Mouse (Mus musculus): ENCODE data around the gene Robo1.

Robo1 gene

DNA sequence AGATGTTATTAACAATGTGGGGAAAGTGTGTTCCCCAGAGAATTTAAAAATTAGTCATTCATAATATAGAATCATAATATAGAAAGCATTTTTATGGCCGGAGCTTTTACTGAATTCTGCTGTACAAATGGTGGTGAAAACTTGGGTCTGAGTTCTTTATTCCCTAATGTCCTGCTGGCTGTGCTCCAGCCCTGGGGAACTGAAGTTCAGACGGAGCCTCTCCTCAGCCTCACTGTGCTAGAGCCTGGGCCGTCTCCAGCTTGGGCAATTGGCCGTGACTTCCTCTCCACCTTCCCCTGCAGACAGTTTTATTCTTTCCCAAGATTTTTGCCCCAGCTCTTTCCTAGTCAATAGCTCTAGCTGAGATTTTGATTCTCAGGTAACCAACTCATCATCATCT lies 429.0 kb downstream of the Robo1 start:
- DNase-seq (ENCODE audit: low spot score in 2 of 2), result no peak

DNA sequence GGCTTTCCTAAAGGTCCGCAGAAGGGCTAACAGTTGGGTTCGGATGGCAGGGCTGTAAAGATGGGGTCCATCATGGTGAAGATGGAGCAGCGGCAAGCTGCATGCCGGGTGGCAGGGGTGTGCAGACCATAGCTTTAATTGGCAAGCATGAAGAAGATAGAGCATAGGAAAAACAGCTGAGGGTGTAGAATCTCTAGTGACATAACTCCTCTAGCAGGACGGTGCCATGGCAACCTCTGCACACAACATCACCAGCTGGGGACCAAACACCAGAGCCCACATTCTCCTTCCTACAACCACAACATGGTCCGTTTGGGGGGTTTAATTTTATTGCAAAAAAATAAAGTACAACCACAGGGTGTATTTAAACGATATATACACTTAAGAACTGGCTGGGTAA lies 432.1 kb downstream of the Robo1 start:
- DNase-seq (ENCODE audit: low spot score in 2 of 2), result no peak

DNA sequence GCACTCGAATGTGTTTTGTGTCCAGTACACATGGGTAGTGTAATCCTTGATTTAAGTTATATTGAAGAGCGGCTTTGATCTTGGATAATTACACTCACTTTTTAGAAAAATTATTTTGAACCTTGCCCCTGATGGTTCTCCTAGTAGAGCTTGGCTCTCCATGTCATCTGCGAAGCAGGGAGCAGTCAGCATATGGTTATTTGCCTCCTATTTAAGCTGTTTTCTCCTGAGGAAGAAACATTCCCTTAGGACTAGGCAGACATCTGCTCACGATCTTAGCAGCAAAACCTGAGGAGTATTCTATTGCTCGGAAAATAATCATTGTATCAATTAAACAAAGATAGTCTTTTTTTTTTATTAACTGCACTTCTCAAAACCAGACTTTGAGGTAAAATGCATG lies 439.6 kb downstream of the Robo1 start:
- DNase-seq (ENCODE audit: low spot score in 2 of 2), result no peak

DNA sequence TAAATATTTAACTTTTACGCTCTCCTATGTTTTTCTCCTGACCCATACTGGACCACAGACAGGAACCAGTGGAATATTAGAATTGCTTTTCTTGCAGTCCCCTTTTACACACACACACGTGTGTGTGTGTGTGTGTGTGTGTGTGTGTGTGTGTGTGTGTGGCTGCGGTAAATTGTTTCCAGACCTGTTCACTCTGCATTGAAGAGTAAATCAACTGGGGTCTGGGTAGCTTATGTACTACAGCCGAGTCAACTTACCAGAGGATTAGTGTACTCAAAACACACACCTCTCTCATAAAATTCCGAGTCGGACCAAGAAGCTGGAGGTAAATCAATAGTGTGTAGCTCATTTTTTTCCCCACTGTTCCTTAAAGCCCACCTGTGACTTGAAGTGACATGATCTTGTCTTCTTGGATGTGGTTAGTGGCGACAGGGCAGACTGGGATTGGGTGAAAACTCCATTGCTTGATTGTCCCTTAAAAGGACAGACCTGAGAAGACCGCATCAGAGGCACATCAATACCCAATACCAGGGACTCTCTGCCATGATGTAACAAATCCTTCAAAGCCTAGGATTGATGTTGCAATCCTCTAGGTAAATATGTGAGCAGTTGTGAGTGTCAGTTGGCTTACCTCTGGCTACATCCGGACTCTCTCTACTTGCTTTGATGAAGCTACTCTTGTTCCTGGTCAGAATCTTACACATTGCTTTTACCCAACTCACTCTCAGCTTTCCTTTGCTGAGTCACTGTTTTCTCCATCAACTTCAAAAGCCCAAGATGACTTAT lies 457.2 kb downstream of the Robo1 start:
- DNase-seq (ENCODE audit: low spot score in 2 of 2), result no peak

DNA sequence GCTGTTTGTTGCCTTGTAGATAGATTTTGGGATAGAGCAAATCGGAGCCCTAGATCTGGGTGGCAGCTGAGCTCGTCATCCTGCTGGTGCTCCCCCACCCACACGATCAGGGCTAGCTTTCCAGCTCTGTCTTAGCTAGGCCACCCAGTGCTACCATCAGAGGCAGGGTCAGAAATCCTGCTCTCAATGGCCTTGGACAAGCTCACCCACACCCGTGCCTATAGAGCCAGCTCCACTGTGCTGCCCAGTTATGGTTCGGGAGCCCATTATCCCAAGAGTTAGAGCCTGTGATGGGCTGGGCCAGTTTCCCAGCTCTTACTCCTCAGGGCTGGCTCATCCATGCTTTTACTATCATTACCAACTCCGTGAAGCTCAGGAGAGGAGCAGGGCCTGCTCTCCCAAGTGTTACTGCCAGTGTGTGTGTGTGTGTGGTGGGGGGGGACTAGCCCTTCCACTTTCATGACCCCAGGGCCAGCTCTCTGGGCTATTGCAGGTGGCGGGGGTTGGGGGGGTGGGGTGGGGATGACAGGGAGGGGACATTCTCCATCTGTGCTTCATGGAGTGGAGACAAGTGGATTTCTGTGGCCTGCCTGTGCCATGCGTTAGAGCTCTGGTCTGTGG lies 461.2 kb downstream of the Robo1 start:
- DNase-seq (ENCODE audit: low spot score in 2 of 2), result no peak

DNA sequence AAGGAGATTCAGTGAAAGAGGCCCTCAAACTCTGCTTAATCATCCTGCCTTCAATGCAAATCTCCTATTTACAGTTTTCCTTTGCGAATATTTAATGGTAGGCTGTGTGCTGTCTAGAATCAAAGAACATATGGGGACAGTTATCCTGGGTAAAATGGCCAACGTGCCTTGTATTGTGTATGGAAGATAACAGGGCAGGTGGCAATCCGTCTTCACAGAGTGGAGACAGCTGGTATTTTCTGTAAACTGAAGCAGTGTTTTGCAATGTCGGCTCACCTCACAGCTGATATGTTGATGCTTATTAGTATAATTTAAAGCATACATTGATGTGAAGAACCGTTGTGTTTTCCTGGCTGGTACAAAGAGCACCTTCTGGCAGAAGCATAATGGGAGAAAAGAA lies 464.2 kb downstream of the Robo1 start:
- DNase-seq (ENCODE audit: low spot score in 2 of 2), result no peak

DNA sequence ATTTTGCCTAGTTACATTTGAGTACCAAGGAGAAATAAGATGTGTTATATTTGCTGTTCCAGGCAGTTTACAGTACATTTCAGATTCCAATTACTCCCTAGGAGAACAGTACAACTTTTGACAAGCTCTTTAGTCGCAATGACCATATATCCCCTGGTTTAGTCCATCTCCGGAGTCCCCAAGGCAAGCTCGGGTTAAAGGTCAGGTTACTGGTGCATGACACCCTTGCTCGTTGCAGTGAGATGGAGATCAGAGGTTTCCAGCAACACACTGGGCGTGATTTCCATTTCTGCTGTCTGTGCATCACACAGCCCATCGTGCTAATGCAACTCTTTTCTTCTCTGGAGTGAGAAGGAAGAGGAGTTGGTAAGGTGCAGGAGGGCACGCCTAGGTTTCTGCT lies 464.9 kb downstream of the Robo1 start:
- no peak for DNase-seq (ENCODE audit: low spot score in 2 of 2)

DNA sequence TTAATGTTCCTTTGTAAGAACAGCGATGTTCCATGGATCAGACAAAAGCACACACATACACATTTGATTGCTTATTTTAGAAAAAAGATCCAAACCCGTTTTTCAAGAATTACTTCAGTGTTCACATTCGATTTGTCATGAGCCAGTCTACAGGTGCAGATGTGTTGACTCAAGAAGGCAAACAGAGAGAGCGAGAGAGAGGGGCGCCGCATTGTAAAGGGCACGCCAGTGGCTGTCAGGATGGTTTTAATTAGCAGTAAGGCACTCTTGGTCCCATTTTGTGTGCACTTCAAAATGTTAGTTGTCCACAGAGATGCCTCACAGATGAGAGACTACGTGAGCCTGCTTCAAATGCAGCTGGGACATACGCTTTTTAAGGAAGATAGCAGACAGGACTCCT lies 470.4 kb downstream of the Robo1 start:
- no peak for DNase-seq (ENCODE audit: low spot score in 2 of 2)

DNA sequence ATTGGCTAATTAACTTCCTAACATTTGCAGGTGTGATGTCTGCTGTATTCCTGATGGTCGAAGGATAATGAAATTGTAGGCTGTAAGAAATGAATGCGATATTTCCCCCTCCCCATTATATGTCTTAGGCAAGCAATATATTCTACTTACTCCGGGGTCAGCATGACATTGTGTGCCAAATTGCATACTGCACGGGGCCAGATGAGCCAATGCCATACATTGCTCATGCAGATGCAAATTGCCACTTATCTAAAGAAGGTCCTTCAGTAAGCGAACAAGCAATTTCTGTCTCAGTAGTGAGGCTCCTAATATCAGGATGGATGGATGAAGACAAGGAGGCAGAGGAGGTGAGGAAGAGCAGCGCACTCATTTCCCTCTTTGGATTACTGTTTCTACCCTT lies 474.1 kb downstream of the Robo1 start:
- no peak for DNase-seq (ENCODE audit: low spot score in 2 of 2)

DNA sequence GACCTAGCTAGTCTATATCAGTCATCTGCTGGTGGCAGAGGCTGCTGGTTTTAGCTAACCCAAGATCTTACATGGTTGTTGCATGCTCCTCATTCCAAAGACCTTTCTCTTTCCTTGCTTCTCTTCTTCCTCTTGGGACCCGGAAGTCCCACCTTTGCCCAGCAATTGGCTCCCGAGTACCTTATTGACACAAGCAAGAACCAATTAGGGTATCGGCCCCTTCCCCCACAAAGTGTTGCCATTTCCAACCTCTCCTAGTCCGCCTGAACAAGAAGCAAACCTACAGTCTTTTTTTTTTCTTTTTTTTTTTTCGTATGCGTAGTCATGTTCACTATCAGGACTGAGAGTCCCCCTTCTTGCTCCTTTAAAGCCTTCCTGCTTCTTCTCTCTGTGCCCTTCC lies 478.0 kb downstream of the Robo1 start:
- no peak for DNase-seq (ENCODE audit: low spot score in 2 of 2)

DNA sequence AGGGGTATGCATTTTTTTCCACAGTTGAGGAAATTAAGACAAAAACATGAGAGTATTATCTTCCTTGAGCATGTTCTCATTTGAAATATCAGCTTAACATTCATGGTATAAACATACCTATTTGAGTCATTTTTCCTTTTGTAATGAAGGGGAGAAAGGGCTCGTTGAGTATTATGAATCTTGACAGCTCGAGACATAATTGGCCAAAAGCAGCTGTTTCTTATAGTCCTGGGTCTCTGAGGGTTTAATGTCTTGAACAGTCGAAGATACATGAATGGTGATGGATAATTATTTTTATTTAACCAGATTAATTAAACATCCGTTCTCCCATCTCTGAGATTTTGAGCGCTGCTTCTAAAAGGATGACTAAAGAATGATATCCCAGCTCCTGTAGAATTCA lies 478.5 kb downstream of the Robo1 start:
- DNase-seq (ENCODE audit: low spot score in 2 of 2), result no peak

DNA sequence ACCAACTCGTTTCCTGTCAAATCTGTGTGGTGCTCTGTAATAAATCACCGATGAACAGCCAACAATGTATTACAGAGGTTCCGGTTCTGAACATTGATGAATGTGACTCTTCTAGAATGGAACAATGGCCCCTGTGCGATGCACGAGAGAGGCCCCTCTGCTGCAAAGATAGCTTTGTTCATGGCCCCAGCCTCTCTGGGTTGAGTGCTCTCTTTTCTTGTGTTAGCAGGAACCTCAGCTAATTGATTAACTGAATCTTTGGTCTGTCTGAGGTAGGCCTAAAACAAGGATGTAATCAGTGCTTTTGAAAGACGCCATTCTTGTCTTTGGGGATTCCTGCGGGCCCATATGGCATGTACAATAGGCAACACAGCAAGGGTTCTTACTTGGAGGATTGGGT lies 479.9 kb downstream of the Robo1 start:
- no peak for DNase-seq (ENCODE audit: low spot score in 2 of 2)

DNA sequence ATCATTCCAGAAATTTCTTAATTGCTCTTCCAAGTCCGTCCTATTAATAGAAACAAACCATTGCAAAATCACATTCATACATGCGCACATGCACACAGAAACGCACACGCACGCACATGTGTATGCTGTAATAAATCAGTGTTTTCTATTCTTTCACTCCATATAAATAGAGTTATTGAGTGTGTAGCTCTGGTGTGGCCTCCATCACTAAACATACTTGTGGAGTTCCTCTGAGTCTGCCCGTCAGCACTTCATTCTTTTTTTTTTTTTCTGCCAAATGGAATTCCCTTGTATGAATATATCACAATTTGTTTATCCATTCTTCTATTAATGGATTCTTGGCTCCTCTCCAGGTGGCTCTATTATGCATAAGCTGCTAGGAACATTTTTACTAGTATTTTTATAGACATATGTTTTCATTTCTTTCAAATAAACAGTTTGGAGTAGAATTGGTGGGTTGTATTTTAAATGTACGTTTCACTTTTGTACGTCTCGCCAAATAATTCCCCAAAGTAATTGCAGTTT lies 483.1 kb downstream of the Robo1 start:
- no peak for DNase-seq (ENCODE audit: low spot score in 2 of 2)

DNA sequence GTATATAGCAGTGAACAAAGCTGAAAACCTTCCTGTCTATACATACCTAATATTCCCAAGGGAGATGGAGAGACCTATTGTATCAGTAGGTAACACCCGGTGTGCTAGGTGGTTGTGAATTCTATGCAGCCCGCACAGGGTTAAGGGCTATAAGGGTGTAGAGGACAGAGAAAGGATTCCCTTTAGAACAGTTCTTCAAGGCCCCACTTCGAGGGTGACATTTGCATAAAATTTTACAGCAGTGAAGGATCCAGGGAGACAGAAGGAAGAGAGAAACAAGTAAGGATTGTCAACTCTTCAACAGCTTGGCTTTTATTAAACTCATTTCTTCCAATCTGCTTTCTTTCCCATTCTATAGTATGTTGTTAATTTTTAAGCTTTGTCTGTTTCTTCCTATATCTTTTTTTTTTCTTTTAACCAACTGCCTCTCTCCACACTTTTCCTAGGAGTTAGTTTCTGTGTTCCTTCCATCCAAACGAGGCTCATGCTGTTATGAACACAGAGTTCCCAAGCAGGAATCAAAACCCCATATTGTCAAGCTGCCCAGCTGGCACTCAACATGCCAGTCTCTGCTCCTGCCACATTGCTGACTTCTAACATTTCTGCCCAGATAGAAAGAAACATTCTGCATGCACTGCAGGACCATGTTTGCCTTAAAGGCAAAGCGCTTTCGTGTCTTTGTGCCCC lies 486.7 kb downstream of the Robo1 start:
- DNase-seq (ENCODE audit: low spot score in 2 of 2), result no peak

DNA sequence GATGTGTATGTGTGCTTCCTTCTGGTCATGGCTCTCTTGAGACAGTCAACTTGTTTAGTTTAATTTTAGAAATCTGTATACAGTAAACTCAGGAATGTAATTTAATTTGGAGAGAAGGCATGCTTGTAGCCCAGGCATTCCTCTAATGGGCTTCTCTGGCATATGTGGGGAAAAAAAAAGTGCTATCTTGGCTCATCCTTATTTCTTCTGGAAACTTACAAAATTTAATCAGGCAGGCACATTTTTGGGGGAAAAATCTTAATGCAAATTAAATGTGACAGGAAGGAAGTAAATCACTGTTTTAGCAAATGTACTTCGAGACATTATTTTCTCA lies 487.2 kb downstream of the Robo1 start:
- no peak for DNase-seq (ENCODE audit: low spot score in 2 of 2)

DNA sequence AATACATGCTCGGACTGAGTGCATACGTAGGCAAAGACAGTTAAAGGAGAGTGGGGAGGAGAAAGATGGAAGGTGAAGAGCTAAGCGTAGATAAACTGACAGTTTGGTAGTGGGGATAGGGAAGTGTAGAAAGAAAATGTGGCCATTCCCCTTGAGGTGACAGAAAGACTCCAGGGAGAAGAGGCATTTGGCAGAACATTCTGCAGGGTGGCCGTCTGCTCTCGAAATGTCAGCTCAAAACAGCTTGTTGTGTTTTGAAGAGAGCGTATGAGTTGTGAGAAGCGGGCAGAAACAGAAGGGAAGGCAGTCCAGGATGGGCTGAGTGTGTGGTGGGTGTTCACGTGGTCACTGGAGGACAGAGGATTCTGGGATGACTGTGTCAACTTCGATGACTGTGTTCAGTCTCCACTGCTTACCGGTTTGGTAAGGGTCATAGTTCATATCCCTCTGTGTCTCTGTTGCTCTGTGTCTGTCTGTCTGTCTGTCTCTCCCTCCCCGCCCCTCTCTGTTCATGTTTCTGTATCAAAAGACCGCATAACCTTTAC lies 490.4 kb downstream of the Robo1 start:
- DNase-seq (ENCODE audit: low spot score in 2 of 2), result no peak

DNA sequence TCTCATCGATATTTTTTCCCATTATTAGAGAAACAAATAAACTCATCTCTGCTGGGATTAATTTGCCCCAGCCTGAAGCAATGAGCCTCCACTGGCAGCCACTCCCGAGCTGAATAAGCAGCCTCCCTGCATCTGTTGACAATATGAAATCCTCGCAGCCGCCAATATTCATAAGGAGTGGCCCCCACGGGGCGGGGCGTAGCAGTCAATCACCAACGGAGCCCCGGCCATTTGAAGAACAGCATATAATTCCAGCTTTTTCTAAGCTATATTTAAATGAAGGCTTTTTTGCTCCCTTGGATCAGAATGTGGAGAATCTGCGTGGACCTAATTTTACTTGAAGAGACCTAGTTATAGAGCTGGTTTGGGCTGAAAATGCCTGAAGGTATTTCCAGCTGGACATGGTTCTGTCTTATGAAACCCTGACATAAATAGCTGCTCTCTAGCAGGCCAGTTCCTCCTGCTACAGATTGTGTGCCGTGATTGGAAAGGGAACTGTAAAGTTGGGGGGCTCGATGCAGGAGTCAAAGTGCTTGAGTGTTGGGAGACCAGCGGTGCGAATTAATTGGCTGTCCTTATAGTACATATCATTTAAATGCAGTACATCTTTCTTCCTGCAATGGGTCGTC lies 492.1 kb downstream of the Robo1 start:
- no peak for DNase-seq (ENCODE audit: low spot score in 2 of 2)

DNA sequence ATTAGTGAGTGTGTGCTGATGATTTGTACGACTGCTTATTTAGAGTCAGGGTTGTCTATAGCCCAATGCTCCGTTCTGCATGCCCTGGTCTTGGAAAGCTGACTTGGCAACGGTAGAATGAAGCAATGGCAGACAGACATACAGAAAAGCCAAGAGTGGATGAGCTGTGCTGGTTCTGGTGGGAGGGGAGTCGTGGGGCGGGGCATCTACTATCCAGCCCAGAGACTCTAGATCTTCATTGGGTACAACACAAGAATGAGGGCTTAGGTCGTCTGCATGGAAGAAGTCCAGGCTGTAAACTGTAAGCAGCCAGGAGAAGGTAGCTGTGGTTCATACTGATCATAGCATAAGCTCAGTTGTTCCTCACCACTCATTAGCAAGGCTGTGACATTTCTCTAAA lies 492.7 kb downstream of the Robo1 start:
- DNase-seq (ENCODE audit: low spot score in 2 of 2), result no peak

DNA sequence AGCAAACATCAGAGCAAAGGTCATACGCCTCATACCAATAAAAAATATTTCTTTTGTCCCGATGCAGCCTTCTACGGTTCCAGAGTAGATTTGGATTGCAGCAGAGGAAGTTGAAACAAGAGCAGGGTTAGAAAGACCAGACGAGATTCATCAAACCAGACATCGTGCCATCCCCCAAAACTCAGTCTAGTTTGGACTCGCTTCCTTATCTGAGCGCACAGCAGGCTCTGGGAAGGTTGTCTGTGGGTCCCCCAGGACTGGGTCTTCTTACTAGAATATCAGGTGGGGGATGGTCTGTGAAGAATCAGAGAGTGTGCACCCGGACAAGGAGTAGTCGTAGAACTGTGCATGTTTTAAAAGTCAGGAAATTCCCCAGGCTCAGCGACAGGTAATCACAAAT lies 500.2 kb downstream of the Robo1 start:
- no peak for DNase-seq (ENCODE audit: low spot score in 2 of 2)

DNA sequence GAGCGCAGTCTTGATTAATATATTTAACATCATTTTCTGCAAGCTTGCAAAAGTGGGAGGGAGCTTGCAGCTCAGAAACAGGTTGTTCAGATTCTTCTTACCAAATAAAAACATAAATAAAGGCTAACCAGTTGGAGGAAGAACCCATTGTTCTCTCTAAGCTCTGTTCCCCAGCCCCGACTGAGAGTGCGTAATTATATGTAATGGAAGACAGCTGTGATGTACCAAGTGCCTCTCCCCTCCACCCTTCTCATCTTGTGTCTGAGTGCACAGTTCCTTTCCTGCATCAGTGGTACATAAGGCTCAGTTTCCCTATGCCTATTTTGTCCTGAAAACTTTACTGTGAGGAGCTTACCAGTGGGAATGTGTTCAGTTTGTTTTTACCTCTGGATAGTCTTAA lies 502.8 kb downstream of the Robo1 start:
- no peak for DNase-seq (ENCODE audit: low spot score in 2 of 2)

DNA sequence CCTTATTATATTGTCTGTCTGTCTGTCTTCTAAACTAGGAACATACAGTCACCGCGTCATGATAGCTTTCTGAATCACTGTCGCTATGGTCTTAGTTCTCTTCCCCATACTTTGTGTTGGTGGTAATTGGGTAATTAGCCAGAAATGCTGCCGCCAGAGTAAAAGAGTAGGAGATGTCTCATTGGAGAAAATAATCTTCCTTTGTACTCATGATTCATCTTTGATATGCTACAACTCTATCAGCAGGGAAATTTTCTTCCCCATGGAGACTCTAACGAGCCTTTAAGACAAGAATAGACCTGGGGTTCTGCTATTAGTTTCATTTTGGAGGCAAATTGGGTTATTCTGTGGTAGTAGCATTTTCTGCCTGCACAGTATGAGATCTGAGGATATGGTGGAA lies 503.4 kb downstream of the Robo1 start:
- no peak for DNase-seq (ENCODE audit: low spot score in 2 of 2)

DNA sequence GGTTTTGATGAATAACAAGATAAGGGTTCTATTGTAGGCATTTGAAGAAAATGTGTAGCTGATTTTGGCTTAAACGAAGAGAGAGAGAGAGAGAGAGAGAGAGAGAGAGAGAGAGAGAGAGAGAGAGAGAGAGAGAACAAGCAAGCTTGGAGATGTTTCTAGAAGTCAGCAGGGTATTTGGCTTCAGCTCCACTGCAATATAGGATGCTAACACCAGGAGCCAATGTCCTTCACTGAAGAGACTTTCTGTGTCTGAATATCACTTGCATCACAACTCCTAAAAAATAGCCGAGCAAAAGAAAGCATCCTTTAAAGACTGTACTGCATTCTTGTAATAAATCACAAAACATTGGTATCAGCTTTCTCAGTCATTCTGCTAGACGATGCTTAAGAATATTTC lies 503.8 kb downstream of the Robo1 start:
- DNase-seq (ENCODE audit: low spot score in 2 of 2), result no peak

All from spleen, postnatal 14 days (tissue).